Mouse (Mus musculus) intestine, embryonic 15.5 days (tissue): ENCODE measurements at regions not wholly inside any gene's neighbourhood (a gene's known extent, or its start where the extent isn't known, plus 50 kb on each side); places are given as distances from the start of the nearest gene placed in this dataset.

ENCODE experiments used
- ATAC-seq: fragments of 200-750 bp; cut with Nextera tagmentation; 2 replicates; pipeline ENCODE4 v1.8.0; 2017; ENCODE audit warnings: moderate TSS enrichment, moderate library complexity
- H3K27ac ChIP-seq: fragments of 300-500 bp; sonication (generic); 2 replicates; pipeline ENCODE4 v1.5.1; 2015; ENCODE audit warnings: mild to moderate bottlenecking, inconsistent platforms
- H3K27me3 ChIP-seq: fragments of 300-500 bp; sonication (generic); replicated peaks from 2 replicates; pipeline ENCODE4 v1.6.1; 2015; ENCODE audit warnings: inconsistent platforms
- H3K36me3 ChIP-seq: fragments of 300-500 bp; sonication (generic); 2 replicates; pipeline ENCODE4 v1.6.1; 2015; ENCODE audit warnings: inconsistent platforms
- H3K4me1 ChIP-seq: fragments of 300-500 bp; sonication (generic); replicated peaks from 2 replicates; pipeline ENCODE4 v1.6.1; 2015; ENCODE audit warnings: inconsistent platforms
- H3K4me2 ChIP-seq: fragments of 300-500 bp; sonication (generic); replicated peaks from 2 replicates; pipeline ENCODE4 v1.6.1; 2015; ENCODE audit warnings: mild to moderate bottlenecking, inconsistent platforms
- H3K4me3 ChIP-seq: fragments of 300-500 bp; sonication (generic); replicated peaks from 2 replicates; pipeline ENCODE4 v1.5.1; 2015; ENCODE audit warnings: inconsistent platforms
- H3K9ac ChIP-seq: fragments of 300-500 bp; sonication (generic); 2 replicates; pipeline ENCODE4 v1.6.1; 2015; ENCODE audit warnings: inconsistent platforms
- H3K9me3 ChIP-seq: fragments of 300-500 bp; sonication (generic); 2 replicates; pipeline ENCODE4 v1.6.1; 2016; ENCODE audit warnings: inconsistent platforms
- WGBS: fragments of 180-500 bp; shearing (Covaris S2); methylation state at CpG from one replicate; pipeline ENCODE4 v1.1.7; 2015; 5-methylcytosine and 5-hydroxymethylcytosine counted together

DNA sequence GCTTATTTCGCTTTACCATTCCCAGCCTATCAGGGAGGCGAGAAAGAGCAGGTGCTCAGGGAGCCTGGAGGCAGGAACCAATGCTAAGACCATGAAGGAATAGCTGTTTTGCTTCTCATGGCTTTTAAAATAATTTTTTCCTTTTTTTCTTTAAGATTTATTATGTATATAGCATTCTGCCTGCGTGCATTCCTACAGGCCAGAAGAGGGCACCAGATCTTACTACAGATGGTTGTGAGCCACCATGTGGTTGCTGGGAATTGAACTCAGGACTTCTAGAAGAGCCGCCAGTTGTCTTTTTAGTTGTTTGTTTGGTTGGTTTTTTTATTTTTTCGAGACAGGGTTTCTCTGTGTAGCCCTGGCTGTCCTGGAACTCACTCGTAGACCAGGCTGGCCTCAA is 113.6 kb upstream of the Armc2 start:
- no peak overlapping the region for H3K4me3 ChIP-seq
- H3K27me3 ChIP-seq = no peaks in the 10 kb centered on the region
- 87% methylated on average over 6 of the region's 6 CpGs for WGBS
- H3K4me1 ChIP-seq = no peaks in the 10 kb centered on the region; the same call in 1 of the 2 replicates
- ATAC-seq = no peak
- H3K27ac ChIP-seq = no peak overlapping the region
- H3K36me3 ChIP-seq = no peaks in the 10 kb centered on the region
- no peaks in the 10 kb centered on the region for H3K9me3 ChIP-seq
- H3K9ac ChIP-seq = no peak overlapping the region
- no peak overlapping the region for H3K4me2 ChIP-seq

DNA sequence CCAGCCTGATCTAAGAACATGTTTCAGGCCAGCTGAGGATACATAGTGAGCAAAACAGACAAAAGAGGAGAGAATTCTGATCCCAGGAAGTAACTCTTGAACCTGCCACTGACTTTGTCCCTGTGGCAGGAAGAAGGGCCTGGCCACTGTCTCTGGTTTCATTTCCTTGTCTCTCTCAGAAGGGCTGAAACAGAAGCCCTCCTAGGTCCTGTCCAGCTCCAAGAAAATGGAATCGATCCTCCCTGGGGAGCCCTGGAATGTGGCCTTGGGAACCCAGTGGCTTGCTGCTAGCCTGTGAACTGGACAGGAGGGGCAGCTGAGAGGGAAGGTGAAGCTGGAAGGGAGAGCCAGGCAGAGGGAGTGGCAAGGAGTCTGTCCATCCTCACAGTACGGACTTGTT is 113.1 kb upstream of the Armc2 start:
- 46% methylated on average over 2 of the region's 2 CpGs for WGBS
- ATAC-seq = 0 out of 2 replicates have a peak, but pooled peaks have one; percentile 41
- no peaks in the 10 kb centered on the region for H3K36me3 ChIP-seq
- no peak overlapping the region for H3K27ac ChIP-seq
- no peak overlapping the region for H3K4me3 ChIP-seq
- H3K9me3 ChIP-seq = no peaks in the 10 kb centered on the region
- H3K4me2 ChIP-seq = no peak overlapping the region
- no peaks in the 10 kb centered on the region; the same call in 1 of the 2 replicates for H3K4me1 ChIP-seq
- H3K9ac ChIP-seq = no peak overlapping the region
- no peaks in the 10 kb centered on the region for H3K27me3 ChIP-seq

DNA sequence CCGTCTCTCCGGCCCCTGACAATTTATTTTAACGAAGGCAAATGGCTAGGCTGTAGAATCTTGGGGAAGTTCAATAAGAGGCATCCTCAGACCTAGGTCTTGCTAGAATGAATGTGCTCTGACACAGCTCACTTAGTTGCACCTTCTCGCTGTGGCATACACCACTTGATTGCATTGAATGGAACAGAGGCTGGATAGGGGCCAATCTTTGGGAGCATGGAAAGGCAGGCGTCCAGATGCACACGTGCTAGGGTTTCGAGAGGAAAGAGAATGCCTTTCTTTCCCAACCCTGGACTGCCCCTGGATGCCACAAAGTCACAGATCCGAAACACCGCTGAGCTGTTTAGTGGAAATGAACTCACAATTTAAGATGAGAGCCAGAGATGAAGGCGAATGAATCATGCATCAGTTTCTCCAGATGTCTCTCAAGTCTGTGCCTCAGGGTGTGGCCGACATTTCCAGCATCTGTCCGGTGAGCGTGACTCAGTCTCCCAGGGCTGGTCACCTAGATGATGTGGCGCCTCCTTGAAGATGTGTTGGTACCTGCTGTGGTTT is 109.7 kb upstream of the Armc2 start:
- no peak overlapping the region for H3K4me3 ChIP-seq
- no peak overlapping the region for H3K27ac ChIP-seq
- WGBS = 88% methylated on average over 14 of the region's 14 CpGs
- 0 out of 2 replicates have a peak, but pooled peaks cover 2% of the 10 kb centered on the region for H3K4me1 ChIP-seq
- H3K36me3 ChIP-seq = no peaks in the 10 kb centered on the region
- H3K4me2 ChIP-seq = no peak overlapping the region
- H3K9me3 ChIP-seq = no peaks in the 10 kb centered on the region
- H3K9ac ChIP-seq = no peak overlapping the region
- H3K27me3 ChIP-seq = no peaks in the 10 kb centered on the region
- ATAC-seq = no peak

- WGBS = 85% methylated on average over 1 of the region's 1 CpGs
- no peak for ATAC-seq
- H3K36me3 ChIP-seq = no peaks in the 10 kb centered on the region
Measured at GRCm38 (mm10) chr10:42126816-42127215, 108.6 kb upstream of the Armc2 start.

GRCm38 (mm10) chr10:42122768-42123635 is 104.8 kb upstream of the Armc2 start:
- WGBS = 49% methylated on average over 7 of the region's 7 CpGs
- Histone ChIP-seq H3K27me3 (no peaks in the 10 kb centered on the region), H3K4me3 (no peak overlapping the region), H3K4me2 (no peak overlapping the region), H3K4me1 (peaks cover 11% of the 10 kb centered on the region; the same call in 1 of the 2 replicates), H3K36me3 (no peaks in the 10 kb centered on the region), H3K9ac (no peak overlapping the region), H3K27ac (no peak overlapping the region), H3K9me3 (no peaks in the 10 kb centered on the region)
- ATAC-seq = no peak

More at GRCm38 (mm10) chr10:42126816-42127215, 108.6 kb upstream of the Armc2 start:
- Histone ChIP-seq H3K4me1 (peaks cover 8% of the 10 kb centered on the region; the same call in 1 of the 2 replicates), H3K27me3 (no peaks in the 10 kb centered on the region), H3K4me2 (no peak overlapping the region), H3K9me3 (no peaks in the 10 kb centered on the region), H3K4me3 (no peak overlapping the region), H3K27ac (no peak overlapping the region), H3K9ac (no peak overlapping the region)

- ATAC-seq = no peak
- H3K9me3 ChIP-seq = no peaks in the 10 kb centered on the region
- WGBS = 52% methylated on average over 4 of the region's 4 CpGs
- H3K36me3 ChIP-seq = no peaks in the 10 kb centered on the region
- H3K27me3 ChIP-seq = no peaks in the 10 kb centered on the region
- no peak overlapping the region for H3K27ac ChIP-seq
- H3K4me2 ChIP-seq = no peak overlapping the region
- no peak overlapping the region for H3K9ac ChIP-seq
- no peak overlapping the region for H3K4me3 ChIP-seq
- H3K4me1 ChIP-seq = peaks cover 11% of the 10 kb centered on the region; the same call in 1 of the 2 replicates
Measured at GRCm38 (mm10) chr10:42121984-42122383, 103.7 kb upstream of the Armc2 start.

DNA sequence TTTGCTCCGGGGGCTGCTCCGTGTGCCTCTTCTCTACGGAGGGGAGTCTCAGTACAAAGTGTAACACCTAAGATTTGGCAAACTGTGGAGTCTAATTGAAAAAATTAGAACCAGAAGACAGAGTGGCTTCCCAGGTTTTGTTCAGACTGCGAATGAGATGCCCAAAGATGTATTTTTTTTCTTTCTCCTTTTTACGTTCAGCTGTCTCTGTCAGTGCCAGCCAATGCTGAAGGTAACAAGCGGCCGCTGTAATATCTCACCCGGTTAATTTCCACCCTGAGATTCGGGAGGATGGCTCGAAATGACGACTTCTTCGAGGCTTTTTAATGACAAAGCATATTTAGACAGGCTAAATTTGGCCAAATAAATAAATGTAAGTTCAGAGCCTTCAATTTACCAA is 101.1 kb upstream of the Armc2 start:
- Histone ChIP-seq H3K4me1 (peaks cover 16% of the 10 kb centered on the region; the same call in 1 of the 2 replicates), H3K27ac (no peak overlapping the region), H3K27me3 (no peaks in the 10 kb centered on the region), H3K36me3 (no peaks in the 10 kb centered on the region), H3K4me2 (no peak overlapping the region), H3K4me3 (no peak overlapping the region), H3K9me3 (no peaks in the 10 kb centered on the region), H3K9ac (no peak overlapping the region)
- no peak for ATAC-seq
- WGBS = 69% methylated on average over 12 of the region's 12 CpGs

DNA sequence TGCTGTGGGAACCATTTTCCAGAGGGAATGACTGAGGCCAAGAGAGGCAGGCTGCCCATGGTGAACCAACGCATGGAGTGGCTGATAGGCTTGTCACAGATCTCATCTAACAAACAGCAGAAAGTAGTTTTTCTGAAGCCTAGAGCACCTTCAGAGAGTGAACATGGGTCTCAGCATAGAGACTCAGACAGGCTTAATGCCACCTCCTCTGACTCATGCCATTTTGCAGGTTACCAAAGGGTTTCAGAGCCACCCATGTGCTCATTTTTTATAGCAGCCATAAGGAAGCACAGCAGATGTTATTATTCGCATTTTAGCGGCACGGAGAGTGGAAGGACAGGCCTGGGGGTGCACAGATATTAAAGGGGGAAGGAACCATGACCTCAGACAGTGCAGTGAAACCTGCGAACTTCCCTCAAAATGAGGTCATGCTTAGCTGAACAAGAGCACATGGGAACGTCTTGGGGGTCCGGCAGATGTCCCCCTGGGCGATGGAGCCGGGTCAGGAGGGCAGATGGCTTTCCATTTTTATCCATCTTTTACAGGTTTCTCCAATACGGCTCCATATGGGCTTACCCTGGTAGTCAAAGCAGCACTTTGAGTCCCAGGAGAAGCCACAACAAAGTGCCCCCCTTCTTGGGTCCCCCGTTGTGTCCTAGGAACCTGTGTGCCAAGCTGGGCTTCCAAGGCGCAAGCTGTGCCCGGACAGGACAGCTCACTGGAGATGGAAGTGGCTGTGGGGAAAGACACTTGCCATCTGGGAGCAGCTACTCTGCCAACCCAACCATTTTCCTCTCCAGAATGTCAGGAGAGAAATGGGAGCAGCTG is 100.3 kb upstream of the Armc2 start:
- Histone ChIP-seq H3K27me3 (no peaks in the 10 kb centered on the region), H3K9me3 (no peaks in the 10 kb centered on the region), H3K4me2 (no peak overlapping the region), H3K4me1 (peaks cover 16% of the 10 kb centered on the region; the same call in 1 of the 2 replicates), H3K36me3 (no peaks in the 10 kb centered on the region), H3K9ac (no peak overlapping the region), H3K4me3 (no peak overlapping the region), H3K27ac (no peak overlapping the region)
- WGBS = 77% methylated on average over 13 of the region's 13 CpGs
- ATAC-seq = no peak

DNA sequence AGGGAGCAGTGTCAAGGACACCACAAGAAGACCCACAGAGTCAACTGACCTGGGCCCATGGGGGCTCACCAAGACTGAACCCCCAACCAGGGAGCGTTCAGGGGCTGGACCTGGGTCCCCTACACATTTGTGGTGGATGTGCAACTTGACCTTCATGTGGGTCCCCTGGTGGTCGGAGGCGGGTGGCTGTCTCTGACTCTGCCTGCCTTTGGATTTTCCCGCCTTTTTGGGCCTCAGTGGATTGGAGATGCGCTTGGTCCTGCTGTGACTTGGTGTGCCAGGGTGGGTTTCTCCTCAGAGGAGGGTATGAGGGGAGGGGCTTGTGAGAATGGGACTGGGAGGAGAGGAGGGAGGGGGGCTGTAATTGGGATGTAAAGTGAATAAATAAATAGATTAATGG is 99.3 kb upstream of the Armc2 start:
- Histone ChIP-seq H3K4me1 (peaks cover 11% of the 10 kb centered on the region; the same call in 1 of the 2 replicates), H3K4me2 (no peak overlapping the region), H3K4me3 (no peak overlapping the region), H3K9ac (no peak overlapping the region), H3K9me3 (no peaks in the 10 kb centered on the region), H3K27ac (no peak overlapping the region), H3K27me3 (no peaks in the 10 kb centered on the region), H3K36me3 (no peaks in the 10 kb centered on the region)
- ATAC-seq = no peak
- 95% methylated on average over 5 of the region's 5 CpGs for WGBS

DNA sequence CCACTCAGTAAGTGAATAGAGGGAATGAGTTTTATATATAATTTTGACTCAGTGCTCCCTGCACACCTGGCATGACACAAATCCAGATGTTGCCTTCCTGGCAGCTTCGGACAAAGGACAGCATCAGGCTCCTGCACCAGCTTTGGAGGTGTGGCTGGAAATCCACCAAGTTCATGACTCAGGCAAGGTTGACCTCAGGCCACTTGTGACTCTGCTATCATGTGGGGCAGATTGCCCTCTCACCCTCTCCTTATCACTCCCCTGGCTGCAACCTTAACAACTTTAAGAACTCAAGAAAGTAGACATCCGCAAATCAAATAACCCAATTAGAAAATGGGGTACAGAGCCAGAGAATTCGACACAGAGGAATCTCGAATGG is 97.7 kb upstream of the Armc2 start:
- H3K27me3 ChIP-seq = no peaks in the 10 kb centered on the region
- no peak for ATAC-seq
- H3K4me1 ChIP-seq = 0 out of 2 replicates have a peak, but pooled peaks cover 8% of the 10 kb centered on the region
- no peak overlapping the region for H3K27ac ChIP-seq
- H3K9ac ChIP-seq = no peak overlapping the region
- no peak overlapping the region for H3K4me2 ChIP-seq
- no peak overlapping the region for H3K4me3 ChIP-seq
- WGBS = 79% methylated on average over 4 of the region's 4 CpGs
- H3K9me3 ChIP-seq = no peaks in the 10 kb centered on the region
- H3K36me3 ChIP-seq = no peaks in the 10 kb centered on the region

DNA sequence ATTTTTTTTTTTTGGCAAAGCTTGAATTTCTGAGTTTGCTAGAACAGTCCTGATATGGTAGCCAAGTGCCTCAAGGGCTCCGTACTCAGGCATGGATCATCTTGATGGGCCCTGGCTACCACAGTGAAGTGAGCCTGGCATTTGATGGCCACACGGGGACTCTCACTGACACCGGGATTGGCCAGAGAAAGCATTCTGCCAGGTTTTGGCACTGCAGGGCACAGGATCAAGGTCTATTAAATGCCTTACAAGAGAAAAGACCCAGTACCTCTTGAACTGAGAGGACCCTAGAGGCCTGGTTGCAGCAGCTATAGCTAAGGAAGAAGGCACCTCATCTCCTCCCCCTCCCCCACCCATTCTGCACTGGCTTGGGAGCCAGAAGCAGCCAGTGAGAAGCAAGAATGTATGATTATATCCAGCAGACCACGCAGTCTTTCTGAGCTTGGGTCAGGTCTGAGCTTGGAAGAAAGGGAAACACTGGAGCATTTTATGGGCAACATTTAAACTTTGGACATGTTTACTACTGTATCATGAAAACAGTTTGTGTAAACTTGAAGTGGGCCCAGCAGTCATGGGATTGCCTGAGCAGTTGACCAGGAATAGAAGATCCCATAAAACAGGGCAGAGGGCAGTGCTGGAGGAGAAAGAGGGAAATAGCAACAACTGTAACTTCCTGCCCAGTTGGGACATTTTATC is 97.1 kb upstream of the Armc2 start:
- Histone ChIP-seq H3K4me2 (no peak overlapping the region), H3K4me1 (0 out of 2 replicates have a peak, but pooled peaks cover 5% of the 10 kb centered on the region), H3K4me3 (no peak overlapping the region), H3K9me3 (no peaks in the 10 kb centered on the region), H3K27ac (no peak overlapping the region), H3K9ac (no peak overlapping the region), H3K27me3 (no peaks in the 10 kb centered on the region), H3K36me3 (no peaks in the 10 kb centered on the region)
- 0 out of 2 replicates have a peak, but pooled peaks have one; percentile 41 for ATAC-seq
- 70% methylated on average over 4 of the region's 4 CpGs for WGBS

GRCm38 (mm10) chr10:42110704-42111103 is 92.5 kb upstream of the Armc2 start:
- peaks cover 18% of the 10 kb centered on the region for H3K4me1 ChIP-seq
- no peak overlapping the region for H3K27ac ChIP-seq
- WGBS = 86% methylated on average over 7 of the region's 7 CpGs
- ATAC-seq = no peak
- H3K4me2 ChIP-seq = no peak overlapping the region
- no peaks in the 10 kb centered on the region for H3K9me3 ChIP-seq
- H3K27me3 ChIP-seq = no peaks in the 10 kb centered on the region
- no peaks in the 10 kb centered on the region for H3K36me3 ChIP-seq
- H3K4me3 ChIP-seq = no peak overlapping the region
- H3K9ac ChIP-seq = no peak overlapping the region
